Mouse (Mus musculus): ENCODE measurements around the gene Tmem8. TPM values are rescaled to one million over a fixed set of nuclear protein-coding genes. Genes with fewer than 3 reads are reported as not detected.

The Tmem8 gene
- 3.0 and 5.1 TPM in 2 replicates for polyA plus RNA-seq (2012; ENCODE audit: insufficient read depth, insufficient read length, missing spikeins)

DNA sequence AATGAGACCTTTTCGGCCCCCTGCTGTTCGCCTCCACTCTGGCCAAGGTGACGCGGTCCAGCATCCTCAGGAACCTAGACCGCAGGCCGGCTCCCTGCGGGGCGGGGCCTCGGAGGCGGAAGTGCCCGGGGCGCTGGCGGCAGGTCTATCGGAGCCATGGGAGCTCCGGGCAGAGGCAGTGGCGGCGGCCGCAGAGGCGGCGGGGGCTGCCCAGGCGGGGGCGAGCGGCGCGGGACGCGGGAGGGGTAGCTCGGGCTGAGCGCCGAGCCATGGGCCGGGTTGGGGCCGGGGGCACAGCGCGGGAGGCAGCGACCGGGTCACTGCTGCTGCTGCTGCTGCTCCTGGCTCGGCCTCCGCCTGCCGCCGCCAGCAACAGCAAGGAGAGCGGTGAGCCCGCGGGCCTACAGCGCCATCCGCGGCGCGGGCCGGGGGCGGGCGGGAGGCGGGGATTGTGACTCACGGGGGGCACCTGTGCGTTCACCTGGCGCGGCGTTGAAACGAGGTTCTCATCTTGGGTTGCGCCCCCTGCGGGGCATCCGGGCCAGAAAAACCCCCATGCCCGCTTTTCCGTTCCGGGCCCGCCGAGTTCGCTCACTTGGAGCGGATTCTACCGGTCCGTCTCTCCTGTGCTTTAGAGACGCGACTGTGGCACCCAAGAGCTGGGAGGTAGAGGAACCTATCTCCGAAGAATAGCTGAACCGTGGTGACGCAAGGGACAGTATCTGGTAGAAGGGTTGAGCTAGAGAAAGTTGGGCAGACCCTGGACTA, at the start of gene Tmem8:
Gene Tmem8 (plus strand): TSS at position 119 of the 768 bp plus-strand sequence.
- H3K4me3 ChIP-seq (ENCODE audit: insufficient read depth, low read depth, low read length), result peak within 1 kb of the TSS; percentile 54
- H3K4me1 ChIP-seq (ENCODE audit: control insufficient read depth, insufficient read depth, insufficient read length, low read length), result peaks cover 3% of the 10 kb centered on the region; the same call in 1 of the 2 replicates
- H3K27ac ChIP-seq (replicated peaks; ENCODE audit: low read depth, low read length), result no peak within 1 kb of the TSS

DNA sequence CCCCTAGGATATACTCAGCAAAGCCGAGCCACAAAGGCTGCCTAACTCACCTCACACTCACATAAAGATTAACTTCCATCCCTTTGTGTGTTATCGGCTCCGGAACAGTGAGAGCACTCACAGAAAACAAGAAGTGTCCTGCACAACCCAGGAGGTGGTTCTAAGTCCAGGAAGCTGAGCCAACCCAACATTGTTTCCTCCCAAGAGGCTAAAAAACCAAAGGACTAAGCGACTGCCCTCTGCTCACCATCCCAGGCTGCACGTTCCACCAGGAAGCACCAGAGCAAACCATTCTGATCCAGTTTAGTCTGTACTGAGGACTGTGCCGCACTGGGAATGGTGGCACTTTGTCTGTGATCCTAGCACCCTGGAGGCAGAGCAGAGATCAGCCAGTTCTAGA, 48.2 kb upstream of the Tmem8 start:
- peaks cover 20% of the 10 kb centered on the region for H3K4me1 ChIP-seq (ENCODE audit: control insufficient read depth, insufficient read depth, insufficient read length, low read length)
- H3K27ac ChIP-seq (replicated peaks; ENCODE audit: low read depth, low read length), result no peak overlapping the region
- no peak overlapping the region for H3K4me3 ChIP-seq (ENCODE audit: insufficient read depth, low read depth, low read length)

DNA sequence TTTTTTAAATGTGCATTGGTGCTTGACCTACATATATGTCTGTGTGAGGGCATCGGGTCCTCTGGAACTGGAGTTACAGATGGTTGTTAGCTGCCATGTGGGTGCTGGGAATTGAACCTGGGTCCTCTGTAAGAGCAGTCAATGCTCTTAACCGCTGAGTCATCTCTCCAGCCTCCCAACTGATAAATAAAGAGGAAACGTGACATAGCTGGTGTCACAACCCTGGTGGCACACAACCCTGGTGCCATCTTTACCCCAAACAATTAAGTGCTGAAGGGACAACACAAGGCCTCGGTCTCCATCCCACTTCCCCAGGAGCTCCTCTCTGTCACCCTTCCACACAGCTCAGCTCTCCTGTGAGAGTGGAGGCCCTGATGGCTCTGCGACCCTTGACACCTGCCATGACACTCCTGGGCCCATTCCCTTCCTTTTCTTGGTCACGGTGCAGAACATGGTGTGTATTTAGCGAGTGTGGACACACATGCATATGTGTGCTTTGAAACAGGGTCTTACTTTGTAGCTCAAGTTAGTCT, 46.5 kb upstream of the Tmem8 start:
- peaks cover 20% of the 10 kb centered on the region for H3K4me1 ChIP-seq (ENCODE audit: control insufficient read depth, insufficient read depth, insufficient read length, low read length)
- no peak overlapping the region for H3K27ac ChIP-seq (replicated peaks; ENCODE audit: low read depth, low read length)
- H3K4me3 ChIP-seq (ENCODE audit: insufficient read depth, low read depth, low read length), result no peak overlapping the region; the same call in 1 of the 2 replicates

DNA sequence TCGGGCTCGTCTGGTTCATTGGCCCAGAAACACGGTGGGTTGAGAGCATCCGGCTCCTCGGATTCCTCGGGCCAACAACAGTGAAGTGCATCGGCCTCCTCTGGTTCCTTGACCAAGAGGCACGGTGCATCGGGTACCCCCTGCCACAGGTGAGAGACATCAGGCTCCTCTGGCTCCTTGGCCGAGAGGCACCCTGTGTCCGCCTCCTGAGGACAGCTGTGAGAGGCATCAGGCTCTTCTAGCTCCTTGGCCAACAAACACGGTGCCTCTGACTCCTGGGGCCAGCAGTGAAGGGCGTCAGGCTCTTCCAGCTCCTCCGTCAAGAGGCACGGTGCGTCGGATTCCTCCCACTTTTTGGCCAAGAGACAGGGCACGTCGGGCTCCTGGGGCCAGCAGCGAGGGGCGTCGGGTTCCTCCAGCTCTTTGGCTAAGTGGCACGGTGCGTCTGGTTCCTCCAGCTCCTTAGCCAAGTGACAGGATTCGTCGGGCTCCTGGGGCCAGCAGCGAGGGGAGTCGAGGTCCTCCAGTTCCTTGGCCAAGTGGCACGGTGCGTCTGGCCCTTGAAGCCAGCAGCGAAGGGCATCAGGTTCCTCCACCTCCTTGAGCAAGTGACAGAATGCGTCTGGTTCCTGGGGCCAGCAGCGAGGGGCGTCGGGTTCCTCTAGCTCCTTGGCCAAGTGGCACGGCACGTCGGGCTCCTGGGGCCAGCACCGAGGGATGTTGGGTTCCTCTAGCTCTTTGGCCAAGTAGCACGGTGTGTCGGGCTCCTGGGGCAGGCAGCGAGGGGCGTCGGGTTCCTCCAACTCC, 44.9 kb upstream of the Tmem8 start:
- no peak overlapping the region for H3K27ac ChIP-seq (replicated peaks; ENCODE audit: low read depth, low read length)
- peak overlapping the region; percentile 80 for H3K4me3 ChIP-seq (ENCODE audit: insufficient read depth, low read depth, low read length)
- peaks cover 20% of the 10 kb centered on the region for H3K4me1 ChIP-seq (ENCODE audit: control insufficient read depth, insufficient read depth, insufficient read length, low read length)

DNA sequence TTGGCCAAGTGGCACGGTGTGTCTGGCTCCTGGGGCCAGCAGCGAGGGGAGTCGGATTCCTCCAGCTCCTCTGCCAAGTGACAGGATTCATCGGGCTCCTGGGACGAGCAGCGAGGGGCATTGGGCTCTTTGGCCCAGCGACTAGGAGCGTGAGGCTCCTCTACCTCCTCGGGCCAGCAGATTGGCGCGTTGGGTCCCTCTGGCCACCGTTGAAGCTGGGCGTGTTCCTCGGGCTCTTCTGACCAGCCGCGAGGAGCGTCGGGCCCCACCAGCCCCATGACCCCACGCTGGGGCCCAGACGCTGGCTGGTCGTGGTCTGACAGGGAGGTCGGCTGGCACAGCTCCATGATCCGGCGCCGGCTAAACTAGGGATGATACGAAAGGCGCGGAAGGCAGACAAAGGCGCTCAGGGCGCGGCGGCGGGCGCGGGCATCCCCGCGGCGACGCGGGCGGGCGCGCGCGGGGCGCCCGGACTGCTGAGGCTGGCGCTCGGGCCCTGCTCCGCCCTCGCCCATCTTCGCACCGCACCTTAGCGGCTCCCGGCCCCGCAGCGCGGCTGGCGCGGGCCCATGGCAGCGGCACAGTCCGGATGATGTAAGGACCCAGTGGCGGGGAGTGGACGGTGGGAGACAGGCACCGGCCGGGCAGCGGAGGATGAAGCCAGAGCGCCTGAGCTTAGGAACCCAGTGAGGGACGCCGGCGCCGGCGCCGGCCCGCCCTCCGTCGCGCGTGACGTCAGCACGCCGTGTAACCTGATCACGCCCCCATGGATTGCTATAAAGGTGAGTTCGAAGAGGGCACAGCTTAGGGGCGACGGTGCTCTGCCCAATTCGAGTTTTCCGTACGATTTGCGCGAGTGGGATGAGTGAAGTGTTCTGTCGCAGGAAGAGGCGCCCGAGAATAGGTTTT, 44.0 kb upstream of the Tmem8 start, which contains the start of gene Rab11fip3:
Gene Rab11fip3 (minus strand): TSS at position 725 of the 909 bp plus-strand sequence.
- peak within 1 kb of the TSS; percentile 80 for H3K4me3 ChIP-seq (ENCODE audit: insufficient read depth, low read depth, low read length)
- peak within 1 kb of the TSS; percentile 11; the same call in 1 of the 2 replicates for H3K27ac ChIP-seq (replicated peaks; ENCODE audit: low read depth, low read length)
- peaks cover 20% of the 10 kb centered on the region for H3K4me1 ChIP-seq (ENCODE audit: control insufficient read depth, insufficient read depth, insufficient read length, low read length)

DNA sequence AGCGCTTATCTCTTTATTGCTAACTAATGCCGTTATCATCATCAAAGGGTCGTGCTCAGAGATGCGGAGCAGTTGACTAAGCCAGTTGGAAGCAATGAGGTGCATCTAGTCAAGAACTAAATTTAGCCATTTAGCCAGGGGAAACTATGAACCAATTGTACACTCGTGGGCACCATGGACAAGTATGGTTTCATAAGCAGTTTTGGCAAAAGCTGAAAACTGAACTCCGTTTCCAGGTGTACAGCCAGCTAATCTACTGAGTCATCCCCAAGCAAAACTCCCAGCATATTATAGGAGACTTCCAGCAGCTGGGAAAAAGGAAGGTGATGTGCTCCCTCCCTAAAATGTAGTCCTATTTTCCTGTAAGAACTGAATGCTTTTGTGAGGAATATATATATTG, 43.0 kb upstream of the Tmem8 start:
- H3K27ac ChIP-seq (replicated peaks; ENCODE audit: low read depth, low read length), result no peak overlapping the region
- H3K4me1 ChIP-seq (ENCODE audit: control insufficient read depth, insufficient read depth, insufficient read length, low read length), result peaks cover 15% of the 10 kb centered on the region
- H3K4me3 ChIP-seq (ENCODE audit: insufficient read depth, low read depth, low read length), result peak overlapping the region; percentile 80

DNA sequence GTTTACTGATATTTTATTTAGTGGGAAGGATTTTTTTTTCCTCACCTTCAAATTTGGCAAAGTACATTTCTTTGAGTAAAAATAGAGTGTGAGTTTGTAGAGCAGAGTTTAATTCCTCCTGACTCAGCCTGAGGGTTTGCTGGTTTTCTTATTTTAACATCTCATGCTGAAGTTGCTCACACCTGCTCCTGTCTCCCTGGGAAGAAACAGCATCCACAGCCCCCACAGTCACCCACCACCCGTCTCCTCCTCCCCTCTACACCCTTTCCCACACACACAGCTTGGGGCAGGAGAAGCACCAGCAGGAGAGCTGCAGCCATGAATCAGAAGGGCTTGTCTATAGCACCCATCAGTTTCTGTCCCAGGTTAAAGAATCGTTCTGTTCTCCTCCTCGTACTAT, 37.9 kb upstream of the Tmem8 start:
- no peak overlapping the region for H3K4me3 ChIP-seq (ENCODE audit: insufficient read depth, low read depth, low read length)
- no peak overlapping the region for H3K27ac ChIP-seq (replicated peaks; ENCODE audit: low read depth, low read length)
- H3K4me1 ChIP-seq (ENCODE audit: control insufficient read depth, insufficient read depth, insufficient read length, low read length), result no peaks in the 10 kb centered on the region

DNA sequence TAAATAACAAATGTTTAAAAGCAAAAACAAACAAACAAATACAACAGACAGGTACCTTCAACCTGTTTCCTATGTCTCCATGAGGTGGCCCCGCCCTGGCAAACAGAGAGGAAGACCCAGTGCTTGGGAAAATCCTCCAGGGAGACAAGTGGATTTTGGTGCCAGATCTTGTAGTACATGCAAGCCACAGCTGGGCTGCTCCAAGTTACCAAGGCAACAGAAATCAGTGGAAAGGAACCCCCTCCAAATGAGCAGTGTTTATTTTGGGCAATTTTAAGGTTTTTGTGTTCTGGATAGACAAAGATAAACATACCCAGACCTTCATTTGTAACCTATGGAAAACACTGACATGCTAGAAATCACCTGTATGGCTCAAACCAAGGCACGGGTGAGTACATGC, 34.2 kb upstream of the Tmem8 start:
- H3K27ac ChIP-seq (replicated peaks; ENCODE audit: low read depth, low read length), result no peak overlapping the region
- no peaks in the 10 kb centered on the region for H3K4me1 ChIP-seq (ENCODE audit: control insufficient read depth, insufficient read depth, insufficient read length, low read length)
- no peak overlapping the region for H3K4me3 ChIP-seq (ENCODE audit: insufficient read depth, low read depth, low read length)

DNA sequence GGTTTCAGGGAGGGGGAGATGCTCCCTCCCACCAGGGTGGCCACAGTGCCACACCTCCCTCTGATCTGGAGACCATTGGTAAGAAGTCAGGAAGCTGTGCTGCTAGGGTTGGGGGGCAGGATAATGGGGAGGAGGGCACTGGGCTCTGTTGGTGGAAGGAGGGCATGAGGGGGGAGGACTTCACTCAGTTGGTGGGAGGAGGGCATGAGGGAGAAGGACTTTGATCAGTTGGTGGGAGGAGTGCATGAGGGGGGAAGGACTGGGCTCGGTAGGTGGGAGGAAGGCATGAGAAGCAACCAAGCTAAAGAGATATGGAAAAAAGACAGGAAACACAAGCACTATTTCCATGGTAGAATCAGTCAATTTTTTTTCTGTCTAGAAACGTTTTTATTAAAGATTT, 32.2 kb upstream of the Tmem8 start:
- H3K27ac ChIP-seq (replicated peaks; ENCODE audit: low read depth, low read length), result no peak overlapping the region
- H3K4me1 ChIP-seq (ENCODE audit: control insufficient read depth, insufficient read depth, insufficient read length, low read length), result no peaks in the 10 kb centered on the region
- no peak overlapping the region for H3K4me3 ChIP-seq (ENCODE audit: insufficient read depth, low read depth, low read length)

DNA sequence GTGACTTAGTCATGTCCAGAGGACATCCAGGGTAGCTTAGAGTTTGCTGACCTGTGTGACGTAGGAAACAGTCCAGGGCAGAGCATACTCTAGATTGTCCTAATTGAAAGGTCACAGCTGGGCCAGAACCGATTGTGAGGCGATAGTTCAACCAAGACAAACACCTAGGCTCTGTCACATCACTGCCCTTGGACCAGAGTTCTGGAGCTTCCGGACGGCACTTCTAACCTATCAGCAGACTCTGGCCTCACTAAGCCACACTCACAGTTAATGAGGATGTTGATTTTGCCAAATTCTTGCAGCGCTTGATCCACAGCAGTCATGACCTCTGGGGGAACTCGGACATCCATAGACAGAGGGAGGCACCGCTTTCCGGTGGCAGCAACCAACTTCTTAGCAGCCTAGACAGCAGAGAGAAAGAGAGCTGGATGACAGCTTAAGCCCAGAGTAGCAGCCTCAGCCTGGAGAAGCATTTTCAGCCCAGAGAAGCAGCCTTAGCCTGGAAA, 26.0 kb upstream of the Tmem8 start:
- H3K4me1 ChIP-seq (ENCODE audit: control insufficient read depth, insufficient read depth, insufficient read length, low read length), result no peaks in the 10 kb centered on the region
- no peak overlapping the region for H3K4me3 ChIP-seq (ENCODE audit: insufficient read depth, low read depth, low read length)
- H3K27ac ChIP-seq (replicated peaks; ENCODE audit: low read depth, low read length), result no peak overlapping the region

DNA sequence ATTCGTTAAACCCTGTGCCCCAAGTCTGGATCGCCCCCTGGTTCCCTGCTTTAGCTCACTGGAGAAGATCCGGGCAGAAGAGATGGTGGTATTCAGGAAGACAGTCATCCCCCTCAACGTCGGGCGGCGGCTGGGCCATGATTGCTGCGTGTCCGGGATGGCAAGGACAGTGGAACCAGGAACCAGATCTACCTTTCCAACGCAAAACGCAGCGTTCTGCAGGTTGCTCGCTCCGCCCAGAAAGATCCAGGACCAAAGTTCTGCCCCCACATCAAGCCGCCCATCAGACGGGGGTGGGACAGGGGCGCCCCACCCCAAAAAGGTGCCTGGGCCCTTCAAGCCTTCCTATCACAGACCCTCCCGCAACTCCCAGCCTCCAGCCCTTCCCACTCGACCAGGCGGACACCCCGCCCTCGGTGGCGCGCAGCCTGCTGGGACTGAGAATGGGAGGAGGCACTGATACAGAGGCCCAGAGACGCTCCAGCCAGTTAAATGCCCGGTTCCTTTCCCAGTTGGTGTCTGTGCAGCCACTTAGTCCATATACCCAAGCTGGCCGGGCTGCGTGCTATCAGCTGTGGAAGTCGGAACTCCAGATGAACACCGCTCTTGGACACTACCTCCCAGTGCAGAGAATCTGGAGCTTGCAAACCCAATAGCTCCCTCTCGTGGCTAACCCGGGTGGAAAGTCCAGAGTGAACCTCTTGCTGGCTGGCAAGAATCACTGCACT, 23.0 kb upstream of the Tmem8 start, which contains the start of gene Decr2:
Gene Decr2 (minus strand): TSS at position 433 of the 728 bp plus-strand sequence.
- peak within 1 kb of the TSS; percentile 84 for H3K4me3 ChIP-seq (ENCODE audit: insufficient read depth, low read depth, low read length)
- peak within 1 kb of the TSS; percentile 74 for H3K27ac ChIP-seq (replicated peaks; ENCODE audit: low read depth, low read length)
- no peaks in the 10 kb centered on the region for H3K4me1 ChIP-seq (ENCODE audit: control insufficient read depth, insufficient read depth, insufficient read length, low read length)

DNA sequence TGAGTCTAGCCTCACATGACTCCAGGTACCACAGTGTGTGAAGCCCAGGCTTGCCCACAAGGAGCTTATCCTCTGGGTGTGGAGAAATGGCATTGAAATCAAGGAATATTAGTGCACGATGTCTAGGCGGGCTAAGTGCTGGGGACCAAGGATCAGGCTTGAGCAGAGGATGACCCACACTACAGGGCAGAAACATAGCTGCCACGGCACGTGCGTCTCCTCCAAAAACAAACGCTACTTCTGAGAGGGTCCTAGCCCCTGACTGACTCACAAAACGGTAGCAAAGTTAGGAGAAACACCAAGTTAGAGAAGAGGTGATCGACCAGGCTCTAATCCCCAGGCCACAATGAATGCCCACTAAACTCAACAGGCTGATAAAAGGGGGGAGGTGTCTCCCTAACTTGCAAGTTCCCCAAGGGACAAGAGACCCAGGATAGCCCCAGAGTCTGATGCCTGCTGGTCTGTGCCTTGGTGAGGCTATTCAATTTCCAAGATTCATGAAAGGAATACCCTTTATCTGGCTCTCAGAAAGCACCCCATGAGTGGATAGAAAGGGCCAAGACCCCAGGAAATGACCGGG, 18.5 kb upstream of the Tmem8 start:
- Histone ChIP-seq H3K4me3 (ENCODE audit: insufficient read depth, low read depth, low read length) (peak overlapping the region; percentile 87), H3K27ac (replicated peaks; ENCODE audit: low read depth, low read length) (no peak overlapping the region), H3K4me1 (ENCODE audit: control insufficient read depth, insufficient read depth, insufficient read length, low read length) (no peaks in the 10 kb centered on the region)

DNA sequence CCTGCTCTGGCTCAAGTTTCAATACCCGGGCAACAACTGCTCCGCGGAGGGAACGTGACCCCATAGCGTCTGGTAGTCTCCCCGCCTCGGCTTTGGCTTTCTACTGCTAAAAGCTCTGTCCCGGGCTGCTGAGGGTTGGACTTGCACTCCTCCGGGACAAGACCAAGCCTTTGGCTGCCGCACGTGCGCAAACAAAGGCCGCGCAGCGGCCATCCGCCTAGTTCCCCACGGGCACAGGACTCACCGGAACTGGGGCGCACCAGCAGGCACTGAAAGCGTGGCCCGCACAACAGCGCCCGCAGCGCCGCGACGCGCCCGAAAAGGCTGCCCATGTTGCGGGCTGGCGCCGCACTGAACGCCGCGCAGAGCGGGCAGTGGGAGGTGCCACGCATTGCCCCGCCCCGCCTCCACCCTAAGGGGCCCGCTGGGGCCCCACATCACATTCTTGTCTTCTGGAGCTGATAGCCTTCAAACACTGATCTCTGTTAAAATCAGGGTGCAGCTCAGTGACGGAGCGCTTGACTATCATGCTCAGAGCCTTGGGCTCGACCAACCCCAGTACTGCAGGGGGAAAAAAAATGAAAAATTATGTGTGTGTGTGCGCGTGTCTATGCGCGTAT, 17.9 kb upstream of the Tmem8 start, which contains the start of gene Nme4:
Gene Nme4 (minus strand): TSS at position 482 of the 620 bp plus-strand sequence.
- Histone ChIP-seq H3K4me3 (ENCODE audit: insufficient read depth, low read depth, low read length) (peak within 1 kb of the TSS; percentile 87), H3K4me1 (ENCODE audit: control insufficient read depth, insufficient read depth, insufficient read length, low read length) (no peaks in the 10 kb centered on the region), H3K27ac (replicated peaks; ENCODE audit: low read depth, low read length) (no peak within 1 kb of the TSS)

All from brown adipose tissue, adult 24 weeks (tissue).